Mouse (Mus musculus) cerebral cortex, adult 2 months (tissue): ENCODE results near the gene Cyp24a1.

Experiments
- WGBS: fragments of 180-500 bp; shearing (Covaris S2); methylation state at CpG from one replicate; pipeline ENCODE4 v1.1.7; 2018; 5-methylcytosine and 5-hydroxymethylcytosine counted together

Cyp24a1 gene

GRCm38 (mm10) chr2:170497091-170497566 lies at the start of gene Cyp24a1:
Cyp24a1 (minus strand) TSS chr2:170497145.
- 2% methylated on average over 36 of the region's 36 CpGs for WGBS

GRCm38 (mm10) chr2:170545745-170546144 lies 48.8 kb upstream of the Cyp24a1 start:
- WGBS = 77% methylated on average over 4 of the region's 4 CpGs

GRCm38 (mm10) chr2:170544950-170545349 lies 48.0 kb upstream of the Cyp24a1 start:
- WGBS = 88% methylated on average over 7 of the region's 7 CpGs

- WGBS = 47% methylated on average over 3 of the region's 3 CpGs
Observed at GRCm38 (mm10) chr2:170544159-170544558, 47.2 kb upstream of the Cyp24a1 start.

GRCm38 (mm10) chr2:170543625-170544024 lies 46.7 kb upstream of the Cyp24a1 start:
- WGBS = 91% methylated on average over 4 of the region's 5 CpGs

- WGBS = 52% methylated on average over 9 of the region's 9 CpGs
Observed at GRCm38 (mm10) chr2:170539211-170539610, 42.3 kb upstream of the Cyp24a1 start.

- 82% methylated on average over 11 of the region's 11 CpGs for WGBS
Observed at GRCm38 (mm10) chr2:170534803-170535174, 37.8 kb upstream of the Cyp24a1 start.

GRCm38 (mm10) chr2:170534116-170534802 lies 37.3 kb upstream of the Cyp24a1 start:
- 27% methylated on average over 12 of the region's 12 CpGs for WGBS

- WGBS = 96% methylated on average over 3 of the region's 3 CpGs
Observed at GRCm38 (mm10) chr2:170530256-170530655, 33.3 kb upstream of the Cyp24a1 start.

GRCm38 (mm10) chr2:170529766-170530165 lies 32.8 kb upstream of the Cyp24a1 start:
- 89% methylated on average over 7 of the region's 7 CpGs for WGBS

GRCm38 (mm10) chr2:170528061-170528460 lies 31.1 kb upstream of the Cyp24a1 start:
- WGBS = 90% methylated on average over 16 of the region's 16 CpGs

- 94% methylated on average over 8 of the region's 8 CpGs for WGBS
Observed at GRCm38 (mm10) chr2:170526513-170526912, 29.6 kb upstream of the Cyp24a1 start.

- WGBS = 7% methylated on average over 7 of the region's 7 CpGs
Observed at GRCm38 (mm10) chr2:170520321-170520971, 23.5 kb upstream of the Cyp24a1 start.

GRCm38 (mm10) chr2:170513756-170514155 lies 16.8 kb upstream of the Cyp24a1 start:
- 91% methylated on average over 12 of the region's 12 CpGs for WGBS

- WGBS = under 1% methylated on average over 69 of the region's 69 CpGs
Observed at GRCm38 (mm10) chr2:170511073-170511891, 14.3 kb upstream of the Cyp24a1 start.

GRCm38 (mm10) chr2:170508821-170509220 lies 11.9 kb upstream of the Cyp24a1 start:
- 3% methylated on average over 12 of the region's 12 CpGs for WGBS

GRCm38 (mm10) chr2:170507734-170508133 lies 10.8 kb upstream of the Cyp24a1 start:
- 6% methylated on average over 10 of the region's 10 CpGs for WGBS

GRCm38 (mm10) chr2:170503983-170504382 lies 7.0 kb upstream of the Cyp24a1 start:
- WGBS = 35% methylated on average over 4 of the region's 4 CpGs

- WGBS = 27% methylated on average over 8 of the region's 8 CpGs
Observed at GRCm38 (mm10) chr2:170503343-170503742, 6.4 kb upstream of the Cyp24a1 start.

GRCm38 (mm10) chr2:170498011-170498410 lies 1.1 kb upstream of the Cyp24a1 start:
- WGBS = 39% methylated on average over 8 of the region's 8 CpGs

GRCm38 (mm10) chr2:170496154-170496930 lies 603 bp downstream of the Cyp24a1 start, which contains the start of gene Pfdn4:
Pfdn4 (plus strand) TSS chr2:170496428.
- WGBS = 3% methylated on average over 46 of the region's 46 CpGs
